Mouse (Mus musculus): ENCODE data around the gene Ankrd65. TPM values are rescaled to one million over a fixed set of nuclear protein-coding genes. Genes with fewer than 3 reads are reported as not detected.
A peak's percentile ranks its signal among the peaks of the same experiment; 100 is the strongest.

Gene Ankrd65
- total and polyA plus RNA-seq, 3 experiments = 0.41 TPM; not detected in 2

DNA sequence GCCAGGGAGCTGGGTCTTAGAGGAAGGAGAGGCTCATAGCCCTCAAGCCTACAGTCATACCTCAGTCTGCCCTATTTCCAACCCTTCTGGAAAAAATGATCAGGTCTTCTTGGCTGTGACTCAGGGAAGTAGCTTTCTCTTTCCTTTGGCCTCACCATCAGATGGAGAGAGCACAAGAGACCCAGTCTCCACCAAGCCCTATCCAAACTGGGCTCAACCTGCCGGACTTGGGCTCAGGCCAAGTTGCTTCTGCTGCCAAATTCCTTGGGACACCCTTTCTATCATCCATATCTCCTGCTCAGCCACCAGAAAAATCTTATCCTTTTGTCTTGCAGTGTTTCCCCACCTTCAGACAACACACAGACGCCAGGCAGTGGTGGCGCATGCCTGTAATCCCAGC lies 14.4 kb upstream of the Ankrd65 start:
- DNase-seq = peak; percentile 53 to 65
- WGBS = 40% methylated on average over 3 of the region's 3 CpGs
- TF ChIP-seq POLR2A (IDR thresholded peaks at IDR 0.05; ENCODE audit: insufficient read depth, low read depth, low read length) (no peak), EP300 (IDR thresholded peaks at IDR 0.05; ENCODE audit: insufficient read depth, low read depth, low read length) (no peak), CTCF (IDR thresholded peaks at IDR 0.05) (no peak)
- Histone ChIP-seq H3K4me1 (ENCODE audit: control insufficient read depth, insufficient read depth, low read length) (peaks cover 27% of the 10 kb centered on the region), H3K27ac (peak overlapping the region; percentile 85), H3K27me3 (ENCODE audit: control insufficient read depth, insufficient read depth, low read length) (no peaks in the 10 kb centered on the region), H3K79me2 (replicated peaks; ENCODE audit: control insufficient read depth, insufficient read depth, low read length) (no peaks in the 10 kb centered on the region), H3K4me3 (no peak overlapping the region), H3K36me3 (ENCODE audit: control insufficient read depth, insufficient read depth, low read length) (no peaks in the 10 kb centered on the region), H3K9ac (ENCODE audit: low read depth, low read length) (no peak overlapping the region)
- intact Hi-C loops (cut with DNase I) = no loop called here

DNA sequence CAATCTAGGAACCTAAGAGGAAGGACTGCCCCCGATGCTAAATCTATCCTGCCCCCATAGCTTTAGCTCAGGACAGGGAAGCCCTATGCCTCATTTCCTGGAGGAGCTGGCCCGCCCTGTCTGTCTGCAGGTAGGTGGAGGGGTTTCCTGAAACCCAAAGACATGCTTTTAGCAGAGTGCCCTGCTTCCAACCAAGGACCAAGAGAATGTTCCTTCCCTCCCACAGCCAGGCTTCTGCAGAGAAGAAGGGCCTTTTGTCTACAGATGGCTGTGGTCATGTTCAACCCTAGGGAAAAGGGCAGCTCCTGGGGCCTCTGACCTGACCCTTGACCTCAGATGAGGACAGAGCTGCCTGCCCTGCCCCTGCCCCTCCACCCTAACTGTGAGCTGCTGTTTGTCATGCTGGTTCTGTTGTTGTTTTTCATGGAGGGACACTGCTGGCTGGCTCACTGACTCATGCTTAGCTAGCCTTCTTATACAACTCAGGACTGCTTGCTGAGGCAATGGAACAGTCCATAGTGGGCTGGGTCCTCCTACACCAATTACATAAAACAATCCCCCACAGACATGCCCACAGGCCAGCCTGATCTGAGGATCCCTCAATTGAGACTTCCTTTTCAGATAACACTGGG lies 13.4 kb upstream of the Ankrd65 start:
- TF ChIP-seq CTCF (IDR thresholded peaks at IDR 0.05) (no peak), EP300 (IDR thresholded peaks at IDR 0.05; ENCODE audit: insufficient read depth, low read depth, low read length) (no peak), POLR2A (IDR thresholded peaks at IDR 0.05; ENCODE audit: insufficient read depth, low read depth, low read length) (no peak)
- Histone ChIP-seq H3K27me3 (ENCODE audit: control insufficient read depth, insufficient read depth, low read length) (no peaks in the 10 kb centered on the region), H3K36me3 (ENCODE audit: control insufficient read depth, insufficient read depth, low read length) (no peaks in the 10 kb centered on the region), H3K9ac (ENCODE audit: low read depth, low read length) (no peak overlapping the region), H3K4me1 (ENCODE audit: control insufficient read depth, insufficient read depth, low read length) (peaks cover 30% of the 10 kb centered on the region), H3K79me2 (replicated peaks; ENCODE audit: control insufficient read depth, insufficient read depth, low read length) (no peaks in the 10 kb centered on the region), H3K27ac (peak overlapping the region; percentile 74), H3K4me3 (no peak overlapping the region)
- DNase-seq = no peak
- intact Hi-C loops (cut with DNase I) = no loop called here
- WGBS = 57% methylated on average over 2 of the region's 2 CpGs

DNA sequence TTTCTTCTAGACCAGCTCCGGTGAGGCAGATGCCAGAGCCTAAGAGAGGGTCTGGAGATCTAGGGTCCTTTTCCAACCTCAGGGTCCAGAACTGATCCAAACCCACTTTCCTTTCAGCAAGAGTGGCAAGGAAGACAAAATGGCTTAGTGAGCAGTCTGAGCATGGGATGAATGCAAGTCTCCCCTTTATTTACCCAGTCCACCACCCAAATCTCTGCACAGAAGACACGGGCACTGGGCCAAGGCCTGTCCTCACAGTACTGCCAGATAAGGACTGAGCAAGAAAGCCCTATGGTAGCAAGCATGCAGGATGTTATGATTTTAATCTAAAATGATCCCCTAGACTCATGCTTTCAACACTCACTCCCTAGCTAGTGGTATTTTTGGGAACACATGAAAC lies 12.4 kb upstream of the Ankrd65 start:
- H3K4me3 ChIP-seq = no peak overlapping the region
- peaks cover 30% of the 10 kb centered on the region for H3K4me1 ChIP-seq (ENCODE audit: control insufficient read depth, insufficient read depth, low read length)
- intact Hi-C loops (cut with DNase I) = no loop called here
- TF ChIP-seq POLR2A (IDR thresholded peaks at IDR 0.05; ENCODE audit: insufficient read depth, low read depth, low read length) = no peak
- no peak for TF ChIP-seq CTCF (IDR thresholded peaks at IDR 0.05)
- TF ChIP-seq EP300 (IDR thresholded peaks at IDR 0.05; ENCODE audit: insufficient read depth, low read depth, low read length) = no peak
- peak overlapping the region; percentile 74; the same call in 1 of the 2 replicates for H3K27ac ChIP-seq
- H3K27me3 ChIP-seq (ENCODE audit: control insufficient read depth, insufficient read depth, low read length) = no peaks in the 10 kb centered on the region
- no peak overlapping the region for H3K9ac ChIP-seq (ENCODE audit: low read depth, low read length)
- no peaks in the 10 kb centered on the region for H3K36me3 ChIP-seq (ENCODE audit: control insufficient read depth, insufficient read depth, low read length)
- no peaks in the 10 kb centered on the region for H3K79me2 ChIP-seq (replicated peaks; ENCODE audit: control insufficient read depth, insufficient read depth, low read length)
- 33% methylated on average over 2 of the region's 2 CpGs for WGBS
- no peak for DNase-seq

DNA sequence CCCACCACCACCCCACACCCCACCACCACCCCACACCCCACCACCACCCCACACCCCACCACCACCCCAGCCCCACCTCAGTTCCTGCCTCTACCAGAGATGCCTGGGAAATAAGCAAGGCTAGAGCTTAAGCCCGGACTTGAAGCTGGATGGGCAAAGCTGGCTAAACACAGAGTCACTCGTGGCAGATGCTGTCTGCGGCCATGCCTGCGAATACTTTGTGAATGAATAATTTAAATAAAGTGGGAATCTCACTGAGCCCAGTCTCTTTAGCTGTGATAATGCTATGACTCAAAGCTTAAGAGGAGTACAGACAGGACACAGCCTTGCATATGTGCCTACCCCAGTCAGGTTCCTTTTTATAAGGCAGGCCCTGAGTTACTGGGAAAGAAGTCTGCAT lies 10.7 kb upstream of the Ankrd65 start:
- H3K27me3 ChIP-seq (ENCODE audit: control insufficient read depth, insufficient read depth, low read length) = no peaks in the 10 kb centered on the region
- no peak overlapping the region for H3K9ac ChIP-seq (ENCODE audit: low read depth, low read length)
- no peak for TF ChIP-seq EP300 (IDR thresholded peaks at IDR 0.05; ENCODE audit: insufficient read depth, low read depth, low read length)
- TF ChIP-seq POLR2A (IDR thresholded peaks at IDR 0.05; ENCODE audit: insufficient read depth, low read depth, low read length) = no peak
- TF ChIP-seq CTCF (IDR thresholded peaks at IDR 0.05) = no peak
- peak overlapping the region; percentile 47 for H3K27ac ChIP-seq
- H3K79me2 ChIP-seq (replicated peaks; ENCODE audit: control insufficient read depth, insufficient read depth, low read length) = no peaks in the 10 kb centered on the region
- no peak for DNase-seq
- H3K36me3 ChIP-seq (ENCODE audit: control insufficient read depth, insufficient read depth, low read length) = no peaks in the 10 kb centered on the region
- intact Hi-C loops (cut with DNase I) = no loop called here
- WGBS = 83% methylated on average over 4 of the region's 4 CpGs
- no peak overlapping the region for H3K4me3 ChIP-seq
- H3K4me1 ChIP-seq (ENCODE audit: control insufficient read depth, insufficient read depth, low read length) = peaks cover 32% of the 10 kb centered on the region

DNA sequence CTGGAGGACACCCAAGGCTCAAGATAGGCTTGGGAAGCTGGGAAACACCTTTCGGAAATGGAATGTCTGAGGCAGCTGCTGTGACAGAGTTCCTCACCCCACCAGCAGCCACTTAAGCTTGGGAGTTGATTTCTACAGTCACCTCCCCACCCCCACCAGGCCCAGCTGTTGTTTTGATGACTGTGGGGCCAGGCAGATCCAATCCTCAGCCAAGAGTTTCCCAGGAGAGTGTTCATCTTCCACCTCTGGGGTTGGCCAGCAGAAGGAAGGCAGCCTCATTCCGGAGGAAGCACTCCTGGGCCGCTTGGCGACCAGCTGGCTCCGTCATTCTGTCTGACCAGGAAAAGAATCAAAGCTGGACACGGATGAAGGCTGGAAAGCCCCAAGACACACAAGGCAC lies 9.3 kb upstream of the Ankrd65 start:
- intact Hi-C loops (cut with DNase I) = no loop called here
- TF ChIP-seq CTCF (IDR thresholded peaks at IDR 0.05) (no peak), POLR2A (IDR thresholded peaks at IDR 0.05; ENCODE audit: insufficient read depth, low read depth, low read length) (peak; percentile 49; the same call in 1 of the 2 replicates), EP300 (IDR thresholded peaks at IDR 0.05; ENCODE audit: insufficient read depth, low read depth, low read length) (peak; percentile 85)
- H3K9ac ChIP-seq (ENCODE audit: low read depth, low read length) = 0 out of 2 replicates have a peak overlapping the region, but pooled peaks have one; percentile 14
- no peaks in the 10 kb centered on the region for H3K79me2 ChIP-seq (replicated peaks; ENCODE audit: control insufficient read depth, insufficient read depth, low read length)
- peaks cover 24% of the 10 kb centered on the region for H3K4me1 ChIP-seq (ENCODE audit: control insufficient read depth, insufficient read depth, low read length)
- no peaks in the 10 kb centered on the region for H3K36me3 ChIP-seq (ENCODE audit: control insufficient read depth, insufficient read depth, low read length)
- no peaks in the 10 kb centered on the region for H3K27me3 ChIP-seq (ENCODE audit: control insufficient read depth, insufficient read depth, low read length)
- DNase-seq = peak; percentile 82 to 88
- H3K27ac ChIP-seq = peak overlapping the region; percentile 75
- no peak overlapping the region for H3K4me3 ChIP-seq
- 10% methylated on average over 6 of the region's 6 CpGs for WGBS

DNA sequence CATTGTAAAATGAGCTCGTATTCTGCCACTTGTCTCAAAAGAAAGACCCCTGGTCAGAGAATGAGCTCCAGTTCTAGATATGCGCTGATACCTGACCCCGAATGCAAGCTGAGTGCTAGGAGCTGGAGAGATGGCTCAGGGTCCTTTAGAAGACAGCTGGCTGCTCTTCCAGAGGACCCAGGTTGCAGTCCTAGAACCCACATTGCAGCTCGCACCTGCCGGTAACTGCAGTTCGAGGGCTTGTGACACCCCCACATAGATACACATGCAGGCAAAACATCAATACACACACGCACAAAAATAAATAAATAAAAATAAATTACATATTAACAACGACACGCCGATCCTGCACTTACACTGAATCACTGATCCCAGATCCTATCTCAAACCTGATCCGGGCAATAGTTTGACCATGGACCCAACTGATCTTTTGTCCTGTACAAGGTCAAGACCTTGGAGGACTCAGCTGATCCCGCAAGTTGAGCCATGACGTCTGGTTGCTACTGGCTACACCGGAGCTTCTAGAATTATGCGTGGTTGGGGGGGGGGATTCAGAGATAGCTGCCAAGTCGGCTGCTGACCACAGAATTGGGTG lies 6.7 kb upstream of the Ankrd65 start:
- Histone ChIP-seq H3K9ac (ENCODE audit: low read depth, low read length) (peak overlapping the region; percentile 90), H3K4me3 (peak overlapping the region; percentile 60), H3K79me2 (replicated peaks; ENCODE audit: control insufficient read depth, insufficient read depth, low read length) (no peaks in the 10 kb centered on the region), H3K27ac (peak overlapping the region; percentile 97), H3K4me1 (ENCODE audit: control insufficient read depth, insufficient read depth, low read length) (peaks cover 13% of the 10 kb centered on the region), H3K27me3 (ENCODE audit: control insufficient read depth, insufficient read depth, low read length) (no peaks in the 10 kb centered on the region), H3K36me3 (ENCODE audit: control insufficient read depth, insufficient read depth, low read length) (no peaks in the 10 kb centered on the region)
- TF ChIP-seq EP300 (IDR thresholded peaks at IDR 0.05; ENCODE audit: insufficient read depth, low read depth, low read length) (no peak), CTCF (IDR thresholded peaks at IDR 0.05) (no peak), POLR2A (IDR thresholded peaks at IDR 0.05; ENCODE audit: insufficient read depth, low read depth, low read length) (no peak)
- DNase-seq = no peak
- 26% methylated on average over 16 of the region's 16 CpGs for WGBS
- intact Hi-C loops (cut with DNase I) = loop anchor here (1.0 to 2.0 kb wide), 3 partner anchors 13 to 301 kb away; partner anchors contain the start of gene Mrpl20

All from heart, adult 2 months (tissue).